Mouse (Mus musculus): ENCODE results near the gene Ubl3. TPM values are rescaled to one million over a fixed set of nuclear protein-coding genes. Genes with fewer than 3 reads are reported as not detected.

The Ubl3 gene
- total and polyA plus RNA-seq, 3 experiments = 23.5 to 36.4 (median 34.4) TPM

GRCm38 (mm10) chr5:148490391-148490790 is 62.2 kb downstream of the Ubl3 start:
- H3K9me3 ChIP-seq (replicated peaks) = no peaks in the 10 kb centered on the region
- ATAC-seq (ENCODE audit: extremely low read depth, insufficient number of reproducible peaks, low FRiP score, poor library complexity, severe bottlenecking) = no peak
- H3K36me3 ChIP-seq (replicated peaks) = no peaks in the 10 kb centered on the region
- no peaks in the 10 kb centered on the region for H3K4me1 ChIP-seq (ENCODE audit: insufficient read depth, low read depth, low read length)
- no peak overlapping the region for H3K4me3 ChIP-seq (ENCODE audit: low read depth, low read length)
- no peak for DNase-seq (ENCODE audit: low spot score)
- no peaks in the 10 kb centered on the region for H3K27me3 ChIP-seq (ENCODE audit: insufficient read depth, low read length)
- TF ChIP-seq GATA2 (IDR thresholded peaks at IDR 0.05; ENCODE audit: borderline replicate concordance, low read depth, low read length) = no peak
- no peak for TF ChIP-seq POLR2AphosphoS5 (IDR thresholded peaks at IDR 0.05; ENCODE audit: insufficient replicate concordance, low read depth, low read length)
- TF ChIP-seq GATA1 (IDR thresholded peaks at IDR 0.05; ENCODE audit: borderline replicate concordance, low read length) = no peak
- TF ChIP-seq CTCF (IDR thresholded peaks at IDR 0.05; ENCODE audit: low read depth, low read length) = no peak
- no peak for TF ChIP-seq TAL1 (conservative IDR thresholded peaks at IDR 0.05; ENCODE audit: low read depth, low read length)

GRCm38 (mm10) chr5:148489724-148490193 is 62.8 kb downstream of the Ubl3 start:
- Histone ChIP-seq H3K4me1 (ENCODE audit: insufficient read depth, low read depth, low read length) (no peaks in the 10 kb centered on the region), H3K36me3 (replicated peaks) (no peaks in the 10 kb centered on the region), H3K27me3 (ENCODE audit: insufficient read depth, low read length) (no peaks in the 10 kb centered on the region), H3K9me3 (replicated peaks) (no peaks in the 10 kb centered on the region), H3K4me3 (ENCODE audit: low read depth, low read length) (no peak overlapping the region)
- TF ChIP-seq TAL1 (conservative IDR thresholded peaks at IDR 0.05; ENCODE audit: low read depth, low read length) = no peak
- TF ChIP-seq POLR2AphosphoS5 (IDR thresholded peaks at IDR 0.05; ENCODE audit: insufficient replicate concordance, low read depth, low read length) = no peak
- no peak for TF ChIP-seq CTCF (IDR thresholded peaks at IDR 0.05; ENCODE audit: low read depth, low read length)
- TF ChIP-seq GATA2 (IDR thresholded peaks at IDR 0.05; ENCODE audit: borderline replicate concordance, low read depth, low read length) = no peak
- TF ChIP-seq GATA1 (IDR thresholded peaks at IDR 0.05; ENCODE audit: borderline replicate concordance, low read length) = no peak
- DNase-seq (ENCODE audit: low spot score) = no peak
- ATAC-seq (ENCODE audit: extremely low read depth, insufficient number of reproducible peaks, low FRiP score, poor library complexity, severe bottlenecking) = no peak

GRCm38 (mm10) chr5:148488891-148489723 is 63.5 kb downstream of the Ubl3 start:
- Histone ChIP-seq H3K9me3 (replicated peaks) (no peaks in the 10 kb centered on the region), H3K4me3 (ENCODE audit: low read depth, low read length) (no peak overlapping the region), H3K27me3 (ENCODE audit: insufficient read depth, low read length) (no peaks in the 10 kb centered on the region), H3K4me1 (ENCODE audit: insufficient read depth, low read depth, low read length) (no peaks in the 10 kb centered on the region), H3K36me3 (replicated peaks) (no peaks in the 10 kb centered on the region)
- DNase-seq (ENCODE audit: low spot score) = no peak
- no peak for ATAC-seq (ENCODE audit: extremely low read depth, insufficient number of reproducible peaks, low FRiP score, poor library complexity, severe bottlenecking)
- no peak for TF ChIP-seq GATA2 (IDR thresholded peaks at IDR 0.05; ENCODE audit: borderline replicate concordance, low read depth, low read length)
- TF ChIP-seq GATA1 (IDR thresholded peaks at IDR 0.05; ENCODE audit: borderline replicate concordance, low read length) = no peak
- no peak for TF ChIP-seq TAL1 (conservative IDR thresholded peaks at IDR 0.05; ENCODE audit: low read depth, low read length)
- no peak for TF ChIP-seq POLR2AphosphoS5 (IDR thresholded peaks at IDR 0.05; ENCODE audit: insufficient replicate concordance, low read depth, low read length)
- TF ChIP-seq CTCF (IDR thresholded peaks at IDR 0.05; ENCODE audit: low read depth, low read length) = no peak

GRCm38 (mm10) chr5:148486202-148486601 is 66.4 kb downstream of the Ubl3 start:
- H3K36me3 ChIP-seq (replicated peaks) = no peaks in the 10 kb centered on the region
- H3K9me3 ChIP-seq (replicated peaks) = no peaks in the 10 kb centered on the region
- H3K27me3 ChIP-seq (ENCODE audit: insufficient read depth, low read length) = no peaks in the 10 kb centered on the region
- TF ChIP-seq TAL1 (conservative IDR thresholded peaks at IDR 0.05; ENCODE audit: low read depth, low read length) (no peak), GATA2 (IDR thresholded peaks at IDR 0.05; ENCODE audit: borderline replicate concordance, low read depth, low read length) (no peak), POLR2AphosphoS5 (IDR thresholded peaks at IDR 0.05; ENCODE audit: insufficient replicate concordance, low read depth, low read length) (no peak), GATA1 (IDR thresholded peaks at IDR 0.05; ENCODE audit: borderline replicate concordance, low read length) (no peak), CTCF (IDR thresholded peaks at IDR 0.05; ENCODE audit: low read depth, low read length) (no peak)
- ATAC-seq (ENCODE audit: extremely low read depth, insufficient number of reproducible peaks, low FRiP score, poor library complexity, severe bottlenecking) = no peak
- H3K4me3 ChIP-seq (ENCODE audit: low read depth, low read length) = no peak overlapping the region
- no peaks in the 10 kb centered on the region for H3K4me1 ChIP-seq (ENCODE audit: insufficient read depth, low read depth, low read length)
- DNase-seq (ENCODE audit: low spot score) = no peak

DNA sequence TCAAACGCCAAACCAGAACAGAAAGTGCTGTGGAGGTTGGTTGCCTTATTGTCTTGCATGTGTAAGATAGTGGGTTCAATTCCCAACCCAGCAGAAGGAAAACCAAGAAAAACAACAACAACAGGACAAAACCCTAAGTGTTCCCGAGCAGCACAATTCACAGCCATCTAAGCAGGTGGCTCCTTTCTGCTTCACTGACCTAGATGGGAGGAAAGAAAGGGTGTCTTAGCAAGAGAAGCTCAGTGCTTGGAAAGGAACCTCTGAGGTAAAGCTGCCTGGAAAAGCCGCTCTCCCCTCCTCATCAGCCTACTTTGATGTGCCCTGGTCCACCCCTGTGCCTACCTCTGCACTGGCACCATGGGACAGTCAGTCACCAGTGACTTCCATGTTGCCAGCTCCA is 70.8 kb downstream of the Ubl3 start:
- H3K4me3 ChIP-seq (ENCODE audit: low read depth, low read length) = no peak overlapping the region
- no peaks in the 10 kb centered on the region for H3K9me3 ChIP-seq (replicated peaks)
- H3K36me3 ChIP-seq (replicated peaks) = no peaks in the 10 kb centered on the region
- ATAC-seq (ENCODE audit: extremely low read depth, insufficient number of reproducible peaks, low FRiP score, poor library complexity, severe bottlenecking) = no peak
- DNase-seq (ENCODE audit: low spot score) = no peak
- no peaks in the 10 kb centered on the region for H3K27me3 ChIP-seq (ENCODE audit: insufficient read depth, low read length)
- TF ChIP-seq TAL1 (conservative IDR thresholded peaks at IDR 0.05; ENCODE audit: low read depth, low read length) (no peak), GATA2 (IDR thresholded peaks at IDR 0.05; ENCODE audit: borderline replicate concordance, low read depth, low read length) (no peak), POLR2AphosphoS5 (IDR thresholded peaks at IDR 0.05; ENCODE audit: insufficient replicate concordance, low read depth, low read length) (no peak), CTCF (IDR thresholded peaks at IDR 0.05; ENCODE audit: low read depth, low read length) (no peak), GATA1 (IDR thresholded peaks at IDR 0.05; ENCODE audit: borderline replicate concordance, low read length) (no peak)
- no peaks in the 10 kb centered on the region for H3K4me1 ChIP-seq (ENCODE audit: insufficient read depth, low read depth, low read length)

DNA sequence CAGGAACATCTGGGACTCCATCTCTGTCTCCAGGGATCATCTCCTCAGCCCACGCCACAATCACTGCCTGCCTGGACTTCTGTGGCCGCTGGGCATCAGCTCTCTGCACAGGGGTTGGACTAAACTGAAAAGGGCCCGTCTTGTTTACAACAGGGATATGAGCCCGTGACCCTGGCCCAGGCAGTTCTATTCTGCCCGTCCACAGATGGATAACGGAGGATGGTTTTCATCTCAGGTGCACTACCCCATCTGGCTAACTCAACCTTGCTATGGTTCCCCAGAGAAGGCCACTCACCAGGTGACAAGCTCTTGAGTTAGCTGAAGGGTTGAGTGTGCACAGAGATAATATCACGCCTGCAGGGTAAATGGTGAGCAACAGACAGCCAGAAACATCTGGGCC is 78.2 kb downstream of the Ubl3 start:
- ATAC-seq (ENCODE audit: extremely low read depth, insufficient number of reproducible peaks, low FRiP score, poor library complexity, severe bottlenecking) = no peak
- no peak for DNase-seq (ENCODE audit: low spot score)

More for the DNA sequence above, 78.2 kb downstream of the Ubl3 start:
- Histone ChIP-seq H3K4me3 (ENCODE audit: low read depth, low read length) (no peak overlapping the region), H3K4me1 (ENCODE audit: insufficient read depth, low read depth, low read length) (no peaks in the 10 kb centered on the region), H3K27me3 (ENCODE audit: insufficient read depth, low read length) (no peaks in the 10 kb centered on the region), H3K36me3 (replicated peaks) (no peaks in the 10 kb centered on the region), H3K9me3 (replicated peaks) (peaks cover 28% of the 10 kb centered on the region)
- TF ChIP-seq GATA1 (IDR thresholded peaks at IDR 0.05; ENCODE audit: borderline replicate concordance, low read length) (no peak), GATA2 (IDR thresholded peaks at IDR 0.05; ENCODE audit: borderline replicate concordance, low read depth, low read length) (no peak), POLR2AphosphoS5 (IDR thresholded peaks at IDR 0.05; ENCODE audit: insufficient replicate concordance, low read depth, low read length) (no peak), TAL1 (conservative IDR thresholded peaks at IDR 0.05; ENCODE audit: low read depth, low read length) (no peak), CTCF (IDR thresholded peaks at IDR 0.05; ENCODE audit: low read depth, low read length) (no peak)
